Mouse (Mus musculus) kidney, postnatal 4 days (tissue): Measurements from ENCODE around the gene Mat2b.
A peak's percentile ranks its signal among the peaks of the same experiment; 100 is the strongest.
"Not testable (repeated sequence)": the region's sequence is repeated elsewhere in the genome, so short reads cannot be mapped to it uniquely, and the experiment has no call there.

ENCODE experiments used
- DNase-seq, 2 experiments: peaks; one replicate each; pipeline ENCODE4 v3.0.0; 2021; ENCODE audit warnings: mixed read lengths in 2 of 2

Gene Mat2b

DNA sequence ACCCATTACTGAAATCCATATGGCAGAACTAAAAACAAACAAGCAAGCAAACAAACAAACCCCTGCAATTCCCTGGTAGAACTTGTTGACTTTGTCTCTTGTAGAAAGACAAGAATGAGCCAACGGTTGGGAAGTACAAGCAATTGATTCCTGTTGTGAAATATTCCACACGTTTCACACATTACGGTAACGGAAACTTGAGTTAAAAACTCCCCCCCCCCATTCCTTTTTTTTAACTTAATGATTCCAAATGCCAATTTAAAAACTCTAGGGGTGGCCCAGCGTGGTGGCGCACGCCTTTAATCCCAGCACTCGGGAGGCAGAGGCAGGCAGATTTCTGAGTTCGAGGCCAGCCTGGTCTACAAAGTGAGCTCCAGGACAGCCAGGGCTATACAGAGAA is at the start of gene Mat2b:
TSS of gene Mat2b (minus strand) at position 101 of the 400 bp plus-strand sequence.
- DNase-seq, result no peak

- no peak for DNase-seq
These were observed 49.3 kb upstream of the Mat2b start for GRCm38 (mm10) chr11:40744348-40744747.

GRCm38 (mm10) chr11:40741605-40742262 is 46.7 kb upstream of the Mat2b start:
- DNase-seq, result no peak

DNA sequence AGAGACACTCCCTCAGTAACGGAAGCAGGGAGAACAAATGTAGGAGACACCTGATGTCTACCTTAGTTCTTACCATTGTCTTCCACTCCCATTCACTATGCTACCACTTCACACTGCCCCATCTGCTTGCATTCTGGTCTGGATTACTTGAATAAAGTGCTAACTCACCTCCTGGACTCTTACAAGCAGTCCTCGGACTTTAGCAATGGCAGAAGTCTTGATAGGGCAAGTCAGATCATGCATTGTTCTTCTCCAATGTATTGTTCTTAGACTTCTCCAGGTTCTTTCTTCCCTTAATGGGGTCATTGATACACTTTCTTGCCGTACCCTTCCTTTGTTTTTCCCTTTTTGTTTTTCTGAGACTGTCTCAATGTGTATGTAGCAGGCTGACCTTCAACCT is 42.4 kb upstream of the Mat2b start:
- no peak for DNase-seq

GRCm38 (mm10) chr11:40734251-40734752 is 39.3 kb upstream of the Mat2b start:
- DNase-seq, result no peak

DNA sequence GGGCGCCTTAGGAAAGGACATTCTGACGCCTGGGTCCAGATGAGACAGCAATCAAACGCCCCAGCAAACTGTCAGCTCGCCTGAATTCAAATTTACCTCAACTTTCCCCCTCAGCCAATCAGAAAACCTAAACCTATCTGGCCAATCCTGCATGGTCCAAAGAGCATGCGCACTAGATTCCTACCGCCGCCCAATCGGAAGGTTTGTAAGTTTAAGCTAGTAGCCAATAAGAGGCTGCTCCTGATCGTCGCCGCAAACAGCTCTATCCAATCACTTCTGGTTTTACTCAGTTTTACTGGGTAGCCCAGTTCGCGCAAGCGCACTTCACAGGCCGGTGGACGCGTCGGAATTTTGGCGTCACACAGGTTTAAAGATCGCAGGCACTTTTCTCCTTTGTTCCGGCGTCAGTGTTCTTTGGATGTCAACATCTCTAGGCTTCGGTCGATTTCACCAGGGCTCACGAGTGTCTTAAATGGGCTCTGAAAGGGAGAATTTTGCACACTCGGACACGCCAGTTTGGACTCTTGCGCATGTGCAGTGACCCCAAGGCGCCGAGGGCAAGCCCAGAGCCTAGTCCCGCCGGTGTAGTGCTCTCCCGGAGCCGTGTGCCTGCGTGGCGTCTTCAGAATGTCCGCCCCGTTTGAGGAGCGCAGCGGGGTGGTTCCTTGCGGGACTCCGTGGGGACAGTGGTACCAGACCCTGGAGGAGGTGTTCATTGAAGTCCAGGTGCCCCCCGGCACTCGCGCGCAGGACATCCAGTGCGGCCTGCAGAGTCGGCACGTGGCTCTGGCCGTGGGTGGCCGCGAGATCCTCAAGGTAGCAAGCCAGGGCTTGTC is 38.6 kb upstream of the Mat2b start, which contains the start of the genes Hmmr and Nudcd2:
TSS of gene Hmmr (minus strand) at position 84 of the 836 bp plus-strand sequence.
TSS of gene Nudcd2 (plus strand) at position 329 of the 836 bp plus-strand sequence.
- peak; percentile 91 to 96 for DNase-seq

DNA sequence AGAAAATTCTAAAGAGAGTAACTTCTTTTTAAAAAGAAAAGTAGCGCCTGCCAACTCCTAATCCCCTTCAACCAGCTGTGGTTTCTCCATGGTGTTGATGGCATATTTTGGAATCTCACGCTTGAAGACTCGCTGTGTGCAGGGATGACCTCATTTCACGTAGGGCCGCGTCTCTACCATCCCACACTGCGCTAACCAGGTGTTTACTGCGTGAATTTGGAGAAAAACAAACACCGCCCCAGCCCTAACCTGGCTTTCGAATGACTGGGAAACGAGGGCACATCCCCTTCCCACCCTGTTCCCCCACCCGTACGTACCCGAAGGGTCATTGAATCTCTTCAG is 38.0 kb upstream of the Mat2b start:
- no peak for DNase-seq

DNA sequence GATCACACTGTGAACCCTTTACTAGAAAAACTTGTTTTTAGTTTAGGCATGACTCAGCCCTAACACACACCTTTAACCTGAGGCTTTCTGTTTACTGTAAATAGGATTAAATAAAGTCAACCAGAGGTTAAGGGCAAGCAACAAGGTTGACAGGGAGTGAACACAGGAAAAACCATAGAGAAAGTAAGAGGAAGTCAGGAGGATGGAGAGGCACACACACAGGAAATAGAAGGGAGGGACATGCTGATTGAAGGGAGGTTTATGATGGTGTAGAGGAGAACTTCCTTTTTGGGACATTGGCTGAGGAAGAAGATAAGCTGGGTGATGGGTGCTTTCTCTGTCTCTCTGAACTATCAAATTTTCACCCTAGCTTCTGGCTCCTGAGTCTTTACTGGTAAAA is 23.3 kb upstream of the Mat2b start:
- no peak for DNase-seq

DNA sequence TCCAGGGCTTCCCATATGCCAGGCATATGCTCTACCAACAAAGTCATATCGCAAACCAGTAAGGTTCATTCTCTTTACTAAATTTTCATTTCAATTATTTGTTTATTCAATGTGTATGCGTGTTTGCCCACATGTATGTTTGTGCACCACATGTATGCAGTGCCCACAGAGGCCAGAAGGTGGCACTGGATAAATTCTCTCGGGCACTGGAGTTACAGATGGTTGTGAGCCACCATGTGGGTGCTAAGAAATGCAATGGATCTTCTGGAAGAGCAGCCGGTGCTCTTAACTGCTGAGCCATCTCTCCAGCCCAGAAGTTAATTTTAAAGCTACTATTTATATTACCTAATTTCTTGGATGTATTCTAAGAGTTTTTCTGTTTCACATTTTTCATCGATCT is 20.5 kb upstream of the Mat2b start:
- no peak for DNase-seq

DNA sequence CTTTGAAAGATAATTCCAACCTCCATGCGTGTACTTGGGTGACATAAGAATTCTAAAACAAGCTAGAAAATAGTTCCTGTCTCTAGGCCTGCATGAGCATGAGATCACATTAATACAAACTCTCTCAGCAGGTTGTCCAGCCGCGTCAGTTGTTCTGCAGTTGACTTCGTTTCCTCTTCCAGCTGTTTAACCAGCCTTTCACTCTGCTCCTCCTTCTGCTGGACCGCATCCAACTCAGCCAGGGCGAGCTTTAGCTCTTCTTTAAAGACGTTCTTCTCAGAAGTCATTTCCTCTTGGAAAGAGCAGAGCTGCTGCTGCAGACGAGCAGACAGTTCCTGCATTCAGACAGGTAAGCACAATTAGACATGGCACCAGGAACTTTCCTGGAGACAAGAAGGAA is 18.9 kb upstream of the Mat2b start:
- peak; percentile 14 to 25 for DNase-seq

DNA sequence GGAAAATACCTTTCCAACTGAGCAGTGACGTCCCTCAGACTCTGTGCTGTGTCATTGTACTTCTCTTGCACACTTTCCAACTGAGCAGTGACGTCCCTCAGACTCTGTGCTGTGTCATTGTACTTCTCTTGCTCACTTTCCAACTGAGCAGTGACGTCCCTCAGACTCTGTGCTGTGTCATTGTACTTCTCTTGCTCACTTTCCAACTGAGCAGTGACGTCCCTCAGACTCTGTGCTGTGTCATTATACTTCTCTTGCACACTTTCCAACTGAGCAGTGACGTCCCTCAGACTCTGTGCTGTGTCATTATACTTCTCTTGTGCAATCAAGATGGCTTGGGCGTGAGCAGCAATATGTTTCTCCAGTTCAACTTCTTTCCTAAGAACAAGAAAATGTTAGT is 14.9 kb upstream of the Mat2b start:
- DNase-seq, result not testable (repeated sequence)

GRCm38 (mm10) chr11:40694311-40695087 is 504 bp downstream of the Mat2b start:
- DNase-seq, result peak; percentile 71 to 82

GRCm38 (mm10) chr11:40693366-40693951 is 1.5 kb downstream of the Mat2b start:
- peak; percentile 86 to 90 for DNase-seq

DNA sequence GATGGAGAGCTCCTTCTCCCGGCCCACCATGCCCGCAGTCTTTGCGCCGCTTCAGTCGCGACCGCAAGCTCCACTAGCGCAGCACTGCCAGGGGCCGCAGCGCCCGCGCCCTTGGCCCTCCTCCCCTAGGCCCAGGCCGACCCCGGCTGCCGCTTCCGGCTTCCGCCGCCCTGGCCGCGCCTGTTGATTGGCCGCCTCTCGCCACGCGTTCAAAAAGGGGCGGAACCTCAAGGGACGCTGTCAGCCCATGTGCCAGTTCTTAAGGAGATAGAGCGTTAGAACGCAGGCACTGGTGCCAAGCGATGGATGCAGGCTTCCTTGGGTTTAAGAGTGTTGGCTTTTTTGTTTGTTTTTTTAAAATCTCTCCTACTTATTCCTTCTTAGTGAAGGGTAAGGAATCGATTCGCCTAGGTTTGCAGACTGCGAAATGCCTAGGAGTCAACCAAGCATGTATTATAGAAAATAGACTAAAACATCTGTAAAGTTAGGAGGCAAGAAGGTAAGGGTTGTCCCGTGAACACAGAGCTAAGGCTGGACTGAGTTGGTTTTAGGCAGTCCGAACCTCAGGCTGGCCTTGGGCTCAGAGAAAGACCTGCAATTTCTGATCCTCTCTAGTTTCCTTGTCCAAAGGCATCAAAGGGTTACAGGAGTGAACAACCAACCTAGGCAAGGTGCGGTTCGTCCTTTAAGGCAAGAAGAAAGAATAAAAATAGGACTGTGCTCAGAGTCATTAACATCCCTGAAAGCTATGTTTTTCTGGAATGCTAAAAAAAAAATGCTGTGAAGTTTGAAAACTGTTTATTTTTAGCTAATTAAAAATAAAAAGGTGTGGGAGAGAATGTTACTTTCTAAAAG is 2.3 kb downstream of the Mat2b start:
- DNase-seq, result peak; percentile 94 to 96

DNA sequence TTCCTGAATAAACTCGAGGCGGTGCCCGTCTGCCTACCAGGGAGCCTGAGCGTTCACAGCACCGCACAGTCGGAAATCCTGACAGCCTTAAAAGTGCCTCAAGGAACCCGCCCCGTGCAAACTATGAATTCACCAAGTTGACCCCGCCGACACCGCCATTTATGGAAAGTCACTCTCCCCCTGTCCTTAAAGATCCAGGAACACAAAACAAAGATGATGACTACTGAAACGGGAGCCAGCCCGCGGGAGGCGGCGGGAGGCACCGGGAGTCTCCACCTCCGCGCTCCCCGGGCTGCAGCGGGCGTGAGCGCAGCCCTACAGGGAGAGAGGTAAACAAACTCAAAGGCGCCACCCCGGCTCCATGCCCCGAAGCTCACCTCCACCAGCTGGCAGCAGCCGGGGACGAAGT is 2.9 kb downstream of the Mat2b start:
- DNase-seq, result no peak

DNA sequence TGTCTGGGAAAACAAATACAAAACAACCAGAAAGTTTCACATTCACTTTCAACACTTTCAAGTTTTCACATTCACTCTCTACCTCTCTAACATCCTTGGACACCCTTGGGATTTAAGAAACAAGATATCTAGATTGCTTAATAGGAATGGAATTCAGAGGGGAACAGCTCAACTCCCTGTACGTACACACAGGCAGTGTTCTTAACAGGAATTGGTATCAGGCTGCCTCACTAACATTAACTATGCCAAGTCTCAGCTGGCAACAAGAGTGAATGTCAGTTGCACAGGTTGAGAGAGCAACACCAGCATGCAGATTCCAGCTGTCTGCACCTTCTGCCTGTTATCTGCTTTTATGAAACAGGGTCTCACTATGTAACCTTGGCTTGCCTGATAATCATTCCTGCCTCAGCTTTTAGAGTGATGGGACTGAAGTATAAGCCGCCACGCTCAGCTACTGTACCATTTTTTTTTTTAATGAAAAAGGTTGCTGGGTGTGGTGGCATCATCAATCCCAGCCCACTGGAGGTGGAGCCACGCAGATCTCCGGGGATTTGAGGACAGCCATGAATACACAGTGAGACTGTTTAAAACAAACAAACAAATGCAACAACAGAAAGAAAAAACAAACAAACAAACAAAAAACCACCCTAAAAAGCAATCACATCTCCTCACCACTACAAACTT is 4.4 kb downstream of the Mat2b start:
- DNase-seq, result no peak

- no peak for DNase-seq
These were observed 11.7 kb downstream of the Mat2b start for GRCm38 (mm10) chr11:40683295-40683694.

GRCm38 (mm10) chr11:40682456-40682855 is 12.5 kb downstream of the Mat2b start:
- no peak for DNase-seq

DNA sequence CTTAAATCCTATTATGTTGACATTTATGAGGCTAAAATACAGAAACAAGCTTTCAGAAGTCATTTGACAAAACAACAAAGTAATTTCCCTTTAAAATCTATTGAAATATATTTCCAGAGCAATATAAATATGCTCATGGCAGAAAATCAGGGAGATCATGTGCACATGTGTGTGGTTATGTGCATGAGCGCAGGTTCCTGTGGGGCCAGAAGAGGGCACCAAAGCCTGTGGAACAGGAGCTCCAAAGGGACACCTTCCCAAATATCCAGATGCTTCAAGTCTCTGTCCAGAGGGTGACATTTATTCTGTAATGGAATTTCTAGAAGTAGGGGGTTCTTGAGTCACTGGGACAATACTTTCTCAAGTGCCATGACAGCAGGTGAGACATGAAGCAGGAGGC is 17.8 kb downstream of the Mat2b start:
- peak; percentile 39 for DNase-seq

DNA sequence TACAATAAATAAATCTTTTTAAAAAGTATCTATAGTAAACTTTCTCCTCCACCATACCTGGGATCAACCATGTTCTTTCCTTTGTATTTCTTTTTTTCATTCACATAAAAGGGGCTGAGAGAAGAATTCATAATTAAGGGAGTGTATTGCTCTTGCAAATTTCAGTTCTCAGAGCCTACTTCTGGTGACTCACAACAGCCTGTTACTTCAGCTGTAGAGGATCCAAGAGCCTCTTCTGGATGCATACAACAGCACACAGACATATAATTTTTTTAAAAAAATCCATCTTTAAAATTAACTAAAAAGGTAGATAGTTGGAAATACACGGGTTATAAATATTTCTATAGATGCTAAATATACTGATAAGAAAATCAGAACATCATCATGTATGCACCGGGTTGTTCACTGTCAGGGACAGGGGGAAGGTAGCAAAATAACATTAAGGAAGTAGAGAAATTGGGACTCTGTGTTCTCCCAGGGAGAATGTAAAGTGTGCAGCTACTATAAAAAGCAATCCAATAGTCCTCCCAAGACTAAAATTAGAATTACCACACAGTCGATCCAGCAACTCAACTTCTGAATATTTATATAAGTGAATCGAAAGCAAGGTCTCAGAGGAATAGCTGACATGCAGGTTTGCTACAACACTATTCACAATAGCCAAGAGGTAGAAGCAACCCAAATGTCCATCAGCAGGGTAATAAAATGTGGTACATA is 19.8 kb downstream of the Mat2b start:
- DNase-seq, result no peak
